Mouse (Mus musculus) liver, adult 2 months (tissue): ENCODE data around the gene Itgav. TPM values are rescaled to one million over a fixed set of nuclear protein-coding genes. Genes with fewer than 3 reads are reported as not detected.

ENCODE experiments used
- DNase-seq: peaks from one replicate; pipeline ENCODE4 v3.0.0-alpha.2; 2011; ENCODE audit warnings: low read depth, low spot score; ENCODE audit errors: extremely low read depth
- H3K27ac ChIP-seq: fragments of 200-500 bp; replicated peaks from 2 replicates; pipeline ENCODE4 v1.5.1; 2012; ENCODE audit warnings: low read depth, mild to moderate bottlenecking, control low read depth, inconsistent platforms, low read length; ENCODE audit not compliant: insufficient read depth
- H3K27me3 ChIP-seq: fragments of 200-500 bp; 2 replicates; pipeline ENCODE4 v1.6.1; 2012; ENCODE audit warnings: mild to moderate bottlenecking, moderate library complexity, low read length, inconsistent platforms; ENCODE audit not compliant: control insufficient read depth, insufficient read depth
- H3K36me3 ChIP-seq: fragments of 200-500 bp; 2 replicates; pipeline ENCODE4 v1.6.1; 2012; ENCODE audit warnings: low read length, inconsistent platforms; ENCODE audit not compliant: control insufficient read depth, insufficient read depth
- H3K4me1 ChIP-seq: fragments of 200-500 bp; 2 replicates; pipeline ENCODE4 v1.6.1; 2011; ENCODE audit warnings: low read length; ENCODE audit not compliant: control insufficient read depth, insufficient read depth
- H3K4me3 ChIP-seq: fragments of 200-500 bp; 2 replicates; pipeline ENCODE4 v1.5.1; 2011; ENCODE audit warnings: low read depth, mild to moderate bottlenecking, control low read depth, low read length, moderate library complexity; ENCODE audit not compliant: insufficient read depth
- H3K79me2 ChIP-seq: fragments of 200-500 bp; 2 replicates; pipeline ENCODE4 v1.6.1; 2012; ENCODE audit warnings: inconsistent platforms, mild to moderate bottlenecking, low read length, moderate library complexity; ENCODE audit not compliant: control insufficient read depth, insufficient read depth
- H3K9ac ChIP-seq: fragments of 200-500 bp; 2 replicates; pipeline ENCODE4 v1.6.1; 2012; ENCODE audit warnings: low read depth, mild to moderate bottlenecking, control low read depth, inconsistent platforms, low read length
- CTCF ChIP-seq: fragments of 200-500 bp; IDR thresholded peaks from 2 replicates; pipeline ENCODE4 v1.5.1; 2011; ENCODE audit warnings: low read depth, low read length, control low read depth
- POLR2A ChIP-seq: fragments of 200-500 bp; IDR thresholded peaks from 2 replicates; pipeline ENCODE4 v1.6.1; 2011; ENCODE audit warnings: low read length, control low read depth; ENCODE audit not compliant: insufficient read depth; ENCODE audit errors: extremely low read depth
- WGBS: fragments of 180-500 bp; shearing (Covaris S2); methylation state at CpG from one replicate; pipeline ENCODE4 v1.1.7; 2018; 5-methylcytosine and 5-hydroxymethylcytosine counted together
- polyA plus RNA-seq: library from polyadenylated mRNA; depleted of rRNA; stranded (reverse); fragments of >200 nt; gene quantifications from 2 replicates; pipeline ENCODE4 v1.2.3, GENCODE M21; 2012
- total RNA-seq: library from RNA; depleted of rRNA; stranded (reverse); fragments of >200 nt; gene quantifications from 2 replicates; pipeline ENCODE4 v1.2.3, GENCODE M21; 2014

The Itgav gene
- total and polyA plus RNA-seq, 2 experiments: 15.8 to 29.6 TPM

- Histone ChIP-seq H3K27me3 (peaks cover 6% of the 10 kb centered on the region), H3K36me3 (no peaks in the 10 kb centered on the region), H3K4me3 (no peak overlapping the region), H3K27ac (no peak overlapping the region), H3K79me2 (no peaks in the 10 kb centered on the region), H3K4me1 (no peaks in the 10 kb centered on the region), H3K9ac (no peak overlapping the region)
- TF ChIP-seq CTCF (no peak), POLR2A (no peak)
- 19% methylated on average over 10 of the region's 10 CpGs for WGBS
- DNase-seq: no peak
Observed at GRCm38 (mm10) chr2:83813273-83813892, 89.2 kb downstream of the Itgav start.

DNA sequence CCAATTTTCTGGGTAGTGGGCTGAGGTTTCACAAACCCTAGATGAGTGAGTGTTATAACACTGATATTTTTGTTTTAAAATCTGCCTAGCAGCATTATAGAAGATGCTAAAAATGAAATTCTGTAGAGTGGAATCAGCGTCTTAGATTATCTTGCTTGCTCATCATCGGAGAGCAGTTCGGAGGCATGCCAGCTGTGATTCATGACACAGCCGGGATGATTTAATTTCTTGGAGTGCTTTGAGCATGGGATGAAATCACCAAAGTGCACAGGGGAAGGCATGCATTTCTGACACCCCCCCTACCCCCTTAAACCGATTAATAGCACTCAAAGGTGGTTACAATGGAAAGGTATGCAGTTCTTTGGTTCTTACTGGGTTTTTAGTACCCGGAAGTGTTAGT is 89.8 kb downstream of the Itgav start:
- peaks cover 6% of the 10 kb centered on the region for H3K27me3 ChIP-seq
- no peak overlapping the region for H3K27ac ChIP-seq
- no peaks in the 10 kb centered on the region for H3K36me3 ChIP-seq
- H3K4me3 ChIP-seq: no peak overlapping the region
- TF ChIP-seq CTCF (no peak), POLR2A (no peak)
- DNase-seq: no peak
- H3K9ac ChIP-seq: no peak overlapping the region
- no peaks in the 10 kb centered on the region for H3K79me2 ChIP-seq
- WGBS: 64% methylated on average over 6 of the region's 6 CpGs
- no peaks in the 10 kb centered on the region for H3K4me1 ChIP-seq

DNA sequence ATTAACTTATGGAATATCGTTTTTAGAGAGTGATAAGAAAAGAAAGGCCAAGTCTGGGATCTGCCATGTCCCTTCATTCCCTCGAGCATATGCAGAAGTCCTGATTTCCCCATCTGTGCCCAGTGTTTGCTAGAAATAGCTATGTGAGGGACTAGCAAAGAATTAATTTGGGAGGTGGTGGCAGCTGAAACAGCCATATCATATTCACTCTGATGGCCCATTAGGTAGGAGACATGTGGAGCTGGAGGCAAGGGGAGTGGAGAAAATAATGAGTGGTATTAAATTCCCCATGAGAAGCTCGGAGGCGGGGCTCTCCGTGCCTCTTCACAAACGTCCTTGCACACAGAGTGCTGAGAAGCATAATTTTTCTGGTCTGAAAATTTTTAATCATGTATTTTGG is 92.0 kb downstream of the Itgav start:
- WGBS: 75% methylated on average over 6 of the region's 6 CpGs
- H3K27me3 ChIP-seq: peaks cover 6% of the 10 kb centered on the region
- no peaks in the 10 kb centered on the region for H3K36me3 ChIP-seq
- TF ChIP-seq CTCF: no peak
- TF ChIP-seq POLR2A: no peak
- no peaks in the 10 kb centered on the region for H3K4me1 ChIP-seq
- H3K27ac ChIP-seq: no peak overlapping the region
- H3K9ac ChIP-seq: no peak overlapping the region
- H3K4me3 ChIP-seq: no peak overlapping the region
- DNase-seq: no peak
- no peaks in the 10 kb centered on the region for H3K79me2 ChIP-seq

DNA sequence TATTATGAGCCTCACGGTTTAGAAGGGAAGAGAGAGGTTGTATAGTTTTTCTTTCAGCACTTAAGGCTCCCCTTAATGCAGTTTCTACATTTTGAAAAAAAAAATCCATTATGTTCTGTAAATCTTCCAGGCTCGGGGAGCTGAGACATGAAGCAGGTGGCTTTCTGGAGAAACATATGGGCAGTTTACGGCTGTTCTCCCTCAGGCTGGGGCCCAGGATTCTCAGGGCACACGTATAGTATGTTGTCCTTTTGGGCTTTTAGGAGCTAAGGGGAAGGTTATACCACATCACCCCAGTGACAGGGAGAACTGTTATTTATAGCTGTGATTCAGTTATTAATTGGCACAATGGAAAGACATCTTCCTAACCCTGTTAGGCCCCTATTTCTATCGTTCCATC is 101.0 kb downstream of the Itgav start:
- no peak for DNase-seq
- no peak overlapping the region for H3K4me3 ChIP-seq
- no peaks in the 10 kb centered on the region for H3K36me3 ChIP-seq
- TF ChIP-seq CTCF (no peak), POLR2A (no peak)
- 80% methylated on average over 5 of the region's 5 CpGs for WGBS
- H3K4me1 ChIP-seq: no peaks in the 10 kb centered on the region
- H3K79me2 ChIP-seq: no peaks in the 10 kb centered on the region
- no peak overlapping the region for H3K27ac ChIP-seq
- no peaks in the 10 kb centered on the region for H3K27me3 ChIP-seq
- no peak overlapping the region for H3K9ac ChIP-seq

- WGBS: 87% methylated on average over 3 of the region's 3 CpGs
Observed at GRCm38 (mm10) chr2:83828895-83829539, 104.8 kb downstream of the Itgav start.

DNA sequence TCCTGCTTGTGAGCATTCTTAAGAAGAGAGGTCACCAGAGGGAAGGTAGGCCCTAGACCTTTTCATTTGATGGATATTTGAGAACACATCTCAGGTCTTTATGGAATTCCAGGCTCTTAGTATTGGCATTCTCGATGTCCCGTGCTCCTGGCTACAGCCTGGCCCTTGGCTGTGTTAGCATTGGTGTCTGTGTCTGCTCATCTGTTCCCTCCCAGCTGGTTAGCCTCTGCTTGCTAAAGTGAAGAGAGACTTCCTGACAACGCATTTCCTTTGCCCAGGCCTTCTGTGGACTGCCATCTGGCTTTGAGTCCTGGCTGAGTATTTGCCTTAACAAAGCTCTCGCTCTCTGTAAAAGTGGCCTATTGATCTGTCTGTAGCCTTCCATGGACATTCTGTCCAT is 108.7 kb downstream of the Itgav start:
- peak; percentile 50 for DNase-seq
- TF ChIP-seq POLR2A (no peak), CTCF (no peak)
- H3K27me3 ChIP-seq: no peaks in the 10 kb centered on the region
- no peak overlapping the region for H3K27ac ChIP-seq
- H3K36me3 ChIP-seq: no peaks in the 10 kb centered on the region
- H3K4me1 ChIP-seq: peaks cover 2% of the 10 kb centered on the region; the same call in 1 of the 2 replicates
- H3K9ac ChIP-seq: no peak overlapping the region
- no peaks in the 10 kb centered on the region for H3K79me2 ChIP-seq
- WGBS: 35% methylated on average over 4 of the region's 4 CpGs
- H3K4me3 ChIP-seq: no peak overlapping the region

More at GRCm38 (mm10) chr2:83828895-83829539, 104.8 kb downstream of the Itgav start:
- Histone ChIP-seq H3K9ac (no peak overlapping the region), H3K79me2 (no peaks in the 10 kb centered on the region), H3K4me3 (no peak overlapping the region), H3K27me3 (no peaks in the 10 kb centered on the region), H3K4me1 (peaks cover 2% of the 10 kb centered on the region; the same call in 1 of the 2 replicates), H3K27ac (no peak overlapping the region), H3K36me3 (no peaks in the 10 kb centered on the region)
- no peak for DNase-seq
- no peak for TF ChIP-seq POLR2A
